Mouse (Mus musculus) B cell, adult 2 months (primary cell): Measurements from ENCODE around the gene Sqstm1.
A peak's percentile ranks its signal among the peaks of the same experiment; 100 is the strongest.
"Not testable (repeated sequence)": the region's sequence is repeated elsewhere in the genome, so short reads cannot be mapped to it uniquely, and the experiment has no call there.

Source experiments
- DNase-seq, 2 experiments: peaks; one replicate each; pipeline ENCODE4 v3.0.0; 2022

Sqstm1 gene

DNA sequence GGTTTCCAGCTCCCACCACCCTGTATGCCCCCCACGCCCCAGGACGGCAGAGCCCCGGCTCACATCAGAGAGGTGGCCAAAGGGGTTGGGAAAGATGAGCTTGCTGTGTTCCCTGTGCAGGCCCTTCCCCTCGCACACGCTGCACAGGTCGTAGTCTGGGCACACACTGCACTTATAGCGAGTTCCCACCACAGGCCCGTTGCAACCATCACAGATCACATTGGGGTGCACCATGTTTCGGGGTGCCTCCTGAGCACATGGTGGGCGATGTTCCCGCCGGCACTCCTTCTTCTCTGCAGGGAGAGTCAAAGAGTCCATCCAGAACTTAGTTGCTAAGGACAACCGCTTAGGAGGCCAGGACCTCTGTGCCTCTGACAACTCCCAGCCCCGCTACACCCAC, 3.3 kb downstream of the Sqstm1 start:
- no peak for DNase-seq

DNA sequence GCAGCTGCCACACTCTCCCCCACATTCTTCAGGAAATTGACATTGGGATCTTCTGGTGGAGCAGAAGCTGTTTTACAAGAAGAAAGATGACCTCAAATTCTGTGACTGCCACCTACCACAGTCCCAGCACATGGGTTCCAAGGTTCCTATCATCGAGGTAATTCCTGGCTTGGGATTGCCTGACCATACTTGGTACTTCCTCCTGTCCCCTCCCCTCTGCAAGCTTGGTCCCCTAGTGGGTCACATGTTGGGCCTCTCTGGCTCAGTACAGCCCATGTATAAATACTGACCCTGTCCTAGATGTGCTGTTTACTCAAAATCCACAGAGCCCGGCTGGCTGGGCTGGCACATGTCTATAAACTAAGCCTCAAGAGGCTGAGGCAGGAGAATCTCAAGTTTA, 4.6 kb downstream of the Sqstm1 start:
- no peak for DNase-seq

DNA sequence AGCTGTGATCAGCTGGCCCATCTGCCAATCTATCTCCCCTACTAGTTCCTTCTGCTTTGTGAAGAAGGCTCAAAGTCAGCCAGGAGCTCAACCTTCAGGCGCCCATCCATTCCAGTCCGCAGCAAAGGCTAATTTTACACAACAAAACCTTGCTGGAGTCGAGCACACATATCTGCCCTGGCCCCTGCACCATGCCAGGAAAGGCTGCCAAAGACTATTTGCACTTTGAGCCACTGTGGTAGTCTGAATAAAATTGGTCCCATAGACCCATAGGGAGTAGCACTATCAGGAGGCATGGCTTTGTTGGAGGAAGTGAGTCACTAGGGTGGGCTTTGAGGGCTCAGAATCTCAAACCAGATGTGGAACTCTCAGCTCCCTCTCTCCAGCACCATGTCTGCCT, 5.2 kb downstream of the Sqstm1 start:
- no peak for DNase-seq

DNA sequence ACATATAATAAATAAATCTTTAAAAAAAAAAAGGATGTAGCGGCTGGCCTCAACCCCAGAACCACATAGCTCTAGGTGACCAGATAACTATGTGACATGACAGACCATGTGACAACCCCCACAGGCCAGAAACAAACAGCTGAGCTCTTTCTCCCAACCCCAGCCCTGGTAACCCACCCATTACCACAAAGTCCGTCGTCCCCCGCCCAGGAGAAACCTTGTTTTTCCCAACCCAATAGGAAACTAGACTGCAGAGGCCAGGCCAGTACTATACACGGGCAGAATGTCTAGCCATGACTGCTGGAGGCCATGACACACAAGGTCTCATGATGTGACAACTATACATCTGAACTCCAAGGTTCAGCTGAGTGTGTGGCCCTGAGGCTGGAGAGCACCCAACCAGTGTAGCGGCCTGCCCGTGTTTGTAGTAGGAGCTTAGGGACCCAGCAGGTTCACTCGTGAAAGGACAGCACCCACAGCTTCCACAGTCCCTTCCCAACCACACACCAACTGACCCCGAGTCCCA, 7.3 kb downstream of the Sqstm1 start:
- DNase-seq: no peak

DNA sequence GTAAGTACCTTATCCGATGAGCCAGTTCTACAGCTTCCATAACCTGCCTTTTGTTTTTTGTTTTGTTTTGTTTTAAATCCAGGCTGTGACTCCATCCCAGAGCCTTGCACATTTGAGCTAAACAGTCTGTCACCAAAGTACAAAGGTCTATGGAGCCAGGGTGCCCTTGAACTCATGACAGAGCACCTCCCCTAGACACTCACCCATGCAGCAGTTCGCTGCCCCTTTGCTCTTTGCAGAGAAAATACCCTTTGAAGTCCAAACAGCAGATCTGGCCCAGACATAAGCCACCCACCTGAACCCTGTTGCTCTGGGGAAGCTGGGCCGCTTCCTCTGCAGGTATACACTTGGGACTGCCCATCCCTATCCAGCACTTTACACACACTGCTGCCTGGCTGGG, 9.0 kb downstream of the Sqstm1 start:
- no peak for DNase-seq

DNA sequence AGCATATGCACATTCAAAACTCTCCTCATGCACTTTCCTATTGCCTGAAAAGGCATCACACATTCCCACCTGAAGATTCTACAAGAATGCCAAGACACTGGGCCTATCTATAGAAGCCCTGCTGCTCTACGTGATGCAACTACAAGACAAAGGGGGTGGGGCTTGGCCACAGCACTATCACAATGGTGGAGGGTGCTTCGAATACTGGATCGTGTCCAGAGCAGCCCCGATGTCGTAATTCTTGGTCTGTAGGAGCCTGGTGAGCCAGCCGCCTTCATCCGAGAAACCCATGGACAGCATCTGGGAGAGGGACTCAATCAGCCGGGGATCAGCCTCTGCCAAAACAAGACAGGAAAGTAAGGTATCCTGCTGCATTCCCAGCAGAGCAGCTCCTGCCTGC, 10.0 kb downstream of the Sqstm1 start:
- DNase-seq: peak in 1 of 2 experiments; percentile 10

DNA sequence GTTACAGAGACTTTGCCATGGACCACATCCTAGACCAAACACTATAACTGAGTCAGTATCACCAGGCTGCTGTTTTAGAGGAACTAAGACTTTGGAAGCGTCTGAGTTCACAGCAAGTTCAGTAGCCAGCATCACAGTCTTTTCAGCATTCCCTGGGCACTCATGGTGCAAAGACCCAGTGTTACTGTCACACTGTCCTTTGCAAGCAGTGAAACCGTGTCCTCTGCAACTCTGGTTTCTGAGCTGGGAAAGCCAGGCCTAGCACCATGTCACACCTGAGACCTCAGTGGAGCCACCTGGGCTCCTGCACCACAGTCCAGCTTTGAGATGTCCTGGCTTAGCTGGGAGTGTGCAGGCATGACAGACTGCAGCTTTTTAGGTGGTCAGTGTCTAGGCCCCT, 11.7 kb downstream of the Sqstm1 start:
- peak in 1 of 2 experiments; percentile 20 for DNase-seq

DNA sequence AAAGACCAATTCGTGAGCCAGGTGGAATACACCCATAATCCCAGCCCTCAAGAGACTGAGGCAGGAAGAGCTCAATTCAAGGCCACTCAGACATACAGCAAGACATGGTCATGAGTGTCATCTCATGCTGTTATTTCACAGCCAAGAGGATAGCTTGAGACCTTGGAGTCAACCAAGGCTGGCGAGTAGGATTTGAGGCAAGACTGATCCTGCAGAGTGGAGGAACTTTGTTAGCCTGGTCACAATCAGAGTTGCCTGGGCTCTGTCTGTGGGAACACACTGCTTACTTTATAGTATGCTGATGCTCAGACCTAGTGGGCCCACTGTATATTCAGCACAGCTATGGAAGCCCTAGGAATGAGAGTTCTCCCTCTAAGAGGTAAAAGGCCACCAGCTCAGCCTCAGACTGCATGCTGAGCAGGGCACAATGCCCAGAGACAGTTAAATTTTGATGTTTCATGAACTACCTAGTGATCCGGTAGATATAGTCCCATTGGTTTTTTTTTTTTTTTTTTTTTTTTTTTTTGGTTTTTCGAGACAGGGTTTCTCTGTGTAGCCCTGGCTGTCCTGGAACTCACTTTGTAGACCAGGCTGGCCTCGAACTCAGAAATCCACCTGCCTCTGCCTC, 12.3 kb downstream of the Sqstm1 start:
- DNase-seq: peak in 1 of 2 experiments; percentile 13

DNA sequence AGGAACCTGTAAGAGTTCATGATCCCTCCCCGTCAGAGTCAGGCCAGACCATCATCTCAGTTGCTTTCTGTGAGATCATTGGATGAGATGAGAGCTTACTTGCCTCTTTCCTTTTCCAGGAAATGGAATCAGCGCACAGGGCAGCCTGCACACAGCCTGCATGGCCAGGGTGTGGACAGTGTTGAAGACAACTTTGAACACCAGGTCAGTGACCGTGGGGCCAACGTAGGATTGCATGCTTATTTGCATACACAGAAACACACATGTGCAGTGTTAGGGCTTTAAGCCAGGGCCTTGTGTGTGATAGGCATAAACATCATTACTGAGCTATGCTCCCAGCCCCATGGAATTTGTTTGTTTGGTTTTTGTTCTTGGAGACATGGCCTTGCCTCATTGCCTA, 13.1 kb downstream of the Sqstm1 start:
- peak in 1 of 2 experiments; percentile 16 for DNase-seq

DNA sequence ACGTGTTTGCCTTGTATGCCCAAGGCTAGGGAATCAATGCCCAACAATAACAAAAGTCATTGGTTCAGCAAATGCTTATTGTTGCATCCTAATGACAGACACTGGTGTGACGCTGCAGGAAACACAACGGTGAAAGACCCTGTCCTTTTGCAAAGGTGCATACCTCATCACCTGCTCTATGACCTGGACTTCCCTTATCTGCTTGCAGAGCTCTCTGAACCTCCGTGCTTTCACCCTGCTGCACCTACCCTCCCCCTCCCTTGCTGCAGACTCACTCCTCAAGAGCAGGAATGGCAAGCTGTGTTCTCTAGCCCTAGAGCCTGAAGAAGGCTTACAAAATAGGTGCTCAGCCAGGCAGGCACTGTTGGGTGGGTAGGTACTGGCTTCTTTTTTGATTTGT, 15.8 kb downstream of the Sqstm1 start:
- DNase-seq: no peak

DNA sequence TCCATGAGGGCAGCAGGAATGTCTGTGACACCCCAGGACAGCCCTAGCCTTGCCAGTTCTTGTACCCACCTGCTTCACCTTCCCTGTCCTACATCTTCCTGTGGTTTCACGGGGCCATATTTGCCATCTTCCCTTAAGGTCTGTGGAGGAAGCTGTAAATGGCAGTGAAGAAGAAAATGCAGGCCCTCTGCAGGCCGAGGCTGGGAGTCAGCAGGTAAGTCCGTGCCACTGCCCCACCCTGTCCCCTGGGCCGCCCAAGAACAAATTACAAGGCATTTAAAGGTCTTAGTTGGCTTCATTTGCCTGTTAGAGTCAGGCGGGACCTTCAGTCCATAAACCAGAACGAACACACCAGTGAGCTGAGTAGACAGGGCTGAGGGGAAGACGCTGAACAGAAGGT, 16.6 kb downstream of the Sqstm1 start:
- DNase-seq: no peak

DNA sequence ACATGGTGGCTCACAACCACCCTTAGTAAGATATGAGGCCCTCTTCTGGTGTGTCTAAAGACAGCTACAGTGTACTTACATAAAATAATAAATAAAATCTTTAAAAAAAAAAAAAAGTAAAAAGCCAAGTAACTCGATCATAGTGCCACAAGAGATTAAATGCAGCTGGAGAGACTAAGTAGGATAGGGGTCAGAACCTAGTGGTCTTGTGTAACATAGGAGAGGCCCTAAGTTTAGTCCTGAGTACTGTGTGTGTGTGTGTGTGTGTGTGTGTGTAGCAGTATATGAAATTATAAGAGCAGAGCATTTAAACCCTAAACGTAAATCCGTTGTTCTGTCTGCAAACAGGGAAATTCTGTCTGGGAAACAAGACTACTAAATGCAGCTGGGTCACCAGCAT, 18.3 kb downstream of the Sqstm1 start:
- no peak for DNase-seq

DNA sequence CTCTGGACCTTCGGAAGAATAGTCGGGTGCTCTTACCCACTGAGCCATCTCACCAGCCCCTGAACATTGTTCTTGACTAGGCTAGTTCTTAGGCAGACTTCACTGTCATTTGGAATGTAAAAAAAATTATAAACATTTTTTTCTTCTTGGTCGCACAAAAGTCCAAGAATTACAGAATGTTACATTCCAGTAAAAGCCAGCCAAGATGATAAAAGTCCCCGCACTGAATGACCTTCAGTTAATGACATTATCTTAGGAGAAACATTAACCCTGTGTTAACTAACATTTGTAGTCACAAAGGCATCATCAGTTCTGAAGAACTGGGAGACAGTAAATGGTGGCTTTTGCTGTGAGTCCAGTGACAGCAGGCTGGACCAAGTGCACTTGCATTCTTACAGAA, 20.3 kb downstream of the Sqstm1 start:
- DNase-seq: no peak

DNA sequence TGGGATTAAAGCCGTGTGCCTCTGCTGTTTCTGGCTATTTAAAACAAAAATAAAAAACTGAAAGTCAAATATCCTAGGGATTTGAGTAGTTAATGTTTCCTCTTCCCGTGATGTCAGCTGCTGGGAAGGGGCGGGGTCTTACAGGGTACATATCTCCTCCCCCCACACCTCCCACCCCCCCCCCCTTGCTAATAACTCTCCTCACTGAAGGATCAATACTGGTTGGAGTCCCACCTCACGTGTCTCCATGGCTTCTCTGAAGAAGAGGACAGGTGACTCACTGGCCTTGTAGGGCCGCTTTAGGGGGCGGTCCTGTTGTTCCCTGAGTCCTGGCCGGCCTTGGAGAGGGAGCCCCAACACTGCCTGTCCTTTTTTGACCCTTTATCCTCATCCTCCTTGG, 21.9 kb downstream of the Sqstm1 start:
- DNase-seq: no peak

DNA sequence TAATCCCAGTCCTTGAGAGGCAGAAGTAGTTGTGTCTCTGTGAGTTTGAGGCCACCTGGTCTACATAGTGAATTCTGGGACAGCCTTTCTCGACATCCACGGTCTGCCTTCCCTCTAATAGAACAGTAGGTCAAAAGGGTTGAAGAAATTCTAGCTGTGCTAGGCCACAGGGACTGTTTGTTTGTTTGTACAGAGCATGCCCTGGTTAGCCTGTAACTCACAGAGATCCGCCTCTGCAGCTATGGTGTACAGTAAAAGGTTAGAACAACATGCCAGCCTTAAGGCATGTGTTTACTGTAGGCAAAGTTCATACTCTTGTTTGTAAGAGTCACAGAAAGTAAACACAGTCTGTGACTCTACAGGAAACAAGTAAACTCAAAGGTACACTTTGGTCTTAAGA, 25.8 kb downstream of the Sqstm1 start:
- no peak for DNase-seq

DNA sequence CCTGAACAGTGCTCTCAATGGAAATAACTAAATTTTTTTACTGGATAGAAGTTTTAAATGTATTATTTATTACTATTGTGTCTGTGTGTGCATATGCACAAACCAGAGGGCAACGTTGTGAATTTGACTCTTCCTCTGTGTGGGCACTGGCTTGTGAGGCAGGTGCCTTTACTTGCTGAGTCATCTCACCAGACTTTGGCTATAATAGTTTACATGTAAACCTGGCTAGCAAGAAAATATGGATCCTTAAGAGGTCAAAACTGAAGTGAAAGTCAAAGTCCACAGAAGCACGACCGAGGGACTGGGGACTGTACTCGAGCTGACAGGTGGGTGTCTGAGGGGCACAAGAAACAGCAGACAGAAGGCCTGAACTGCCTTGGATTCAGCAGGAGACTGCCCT, 27.9 kb downstream of the Sqstm1 start:
- no peak for DNase-seq

DNA sequence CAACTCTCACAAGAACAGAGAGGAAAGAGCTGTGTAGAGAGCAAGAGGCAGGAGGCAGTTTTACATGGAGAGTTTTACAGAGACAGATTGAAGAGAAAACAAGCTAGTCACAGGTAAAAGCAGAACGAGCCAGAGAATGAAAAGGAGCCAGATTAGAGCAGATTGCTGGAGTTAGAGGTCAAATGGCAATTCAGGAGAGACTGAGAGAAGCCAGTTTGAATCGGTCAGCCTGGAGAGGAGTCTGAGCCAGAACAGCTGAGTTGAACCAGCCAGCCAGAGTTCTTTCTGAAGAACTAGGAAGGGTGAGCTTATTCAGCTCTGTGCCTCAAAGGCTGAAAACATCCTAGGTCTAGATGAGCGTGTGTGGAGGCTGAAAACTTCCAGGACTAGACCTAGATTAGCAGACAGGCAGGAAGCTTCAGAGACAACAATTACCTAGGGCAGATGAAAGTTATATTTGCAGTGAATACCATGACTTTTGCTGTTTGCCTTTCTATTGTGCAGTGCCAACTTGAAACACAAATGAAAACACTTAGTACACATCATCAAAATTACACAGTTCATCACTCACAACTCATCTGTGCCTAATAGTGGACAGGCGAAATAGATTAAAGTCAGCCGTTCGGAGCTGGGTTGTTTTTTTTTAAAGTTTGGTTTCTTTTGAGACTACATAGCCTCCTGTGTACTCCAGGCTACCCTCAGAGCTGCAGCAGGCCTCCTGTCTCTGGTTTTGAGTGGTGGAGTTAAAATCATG, 30.0 kb downstream of the Sqstm1 start:
- no peak for DNase-seq

DNA sequence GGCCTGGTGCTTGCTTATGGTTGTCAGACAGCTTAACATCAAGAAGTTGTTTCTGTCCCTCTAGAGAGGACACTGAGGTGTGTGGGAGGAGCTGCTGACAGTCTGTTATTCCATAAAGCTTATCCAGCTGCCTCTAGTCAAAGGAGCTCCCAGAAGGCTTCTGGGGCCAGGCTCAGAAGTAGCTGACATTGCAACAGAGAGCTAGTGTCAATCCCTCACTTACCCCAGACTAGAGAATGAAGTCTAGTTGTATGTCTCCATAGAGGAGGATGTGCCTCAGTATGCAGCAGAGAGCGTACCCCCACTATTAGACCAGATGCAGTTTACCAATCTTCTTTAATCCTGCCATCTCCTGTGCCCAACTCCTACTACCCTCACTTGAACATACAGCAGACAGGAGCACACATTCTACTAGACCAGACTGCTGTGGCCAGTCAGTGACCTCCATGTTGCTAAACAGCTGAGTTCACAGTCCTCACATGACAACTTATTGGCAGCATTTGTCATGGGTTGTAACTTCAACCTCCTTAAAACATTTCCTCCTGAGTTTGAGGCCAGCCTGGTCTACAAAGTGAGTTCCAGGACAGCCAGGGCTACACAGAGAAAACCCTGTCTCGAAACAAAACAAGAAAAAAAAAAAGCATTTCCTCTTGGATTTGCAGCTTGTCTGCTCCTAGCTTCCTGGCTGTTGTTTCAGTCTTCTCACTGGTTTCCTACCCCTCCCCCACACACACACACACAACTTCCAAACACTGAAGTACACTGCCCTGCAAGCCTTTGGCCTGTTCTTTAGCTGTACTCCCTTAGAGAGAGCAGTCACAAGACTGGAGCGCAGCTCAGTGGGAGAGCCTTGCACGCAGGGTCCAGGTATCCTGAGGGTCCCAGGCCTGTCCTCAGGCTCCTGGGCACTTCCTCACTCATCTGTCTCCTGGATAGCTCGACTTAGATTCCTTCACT, 31.8 kb downstream of the Sqstm1 start:
- DNase-seq: no peak

DNA sequence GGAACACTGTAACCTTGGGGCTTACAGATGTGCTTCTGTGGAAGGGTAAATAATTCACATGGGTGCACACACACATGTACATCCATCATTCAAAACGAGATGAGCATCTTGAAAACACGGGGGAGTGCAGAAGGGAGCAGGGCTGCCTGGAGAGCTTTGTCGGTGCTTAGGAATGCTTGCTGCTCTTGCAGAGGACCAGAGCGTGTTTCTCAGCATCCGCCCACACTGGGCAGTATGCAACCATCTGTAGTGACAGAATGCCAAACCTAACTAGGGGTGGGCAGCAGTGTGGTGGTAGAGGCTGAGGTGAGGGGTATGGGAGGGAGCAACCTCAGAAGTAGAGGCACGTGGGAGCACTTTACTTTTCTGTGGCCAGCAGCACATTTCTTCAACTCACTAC, 33.5 kb downstream of the Sqstm1 start:
- DNase-seq: no peak

DNA sequence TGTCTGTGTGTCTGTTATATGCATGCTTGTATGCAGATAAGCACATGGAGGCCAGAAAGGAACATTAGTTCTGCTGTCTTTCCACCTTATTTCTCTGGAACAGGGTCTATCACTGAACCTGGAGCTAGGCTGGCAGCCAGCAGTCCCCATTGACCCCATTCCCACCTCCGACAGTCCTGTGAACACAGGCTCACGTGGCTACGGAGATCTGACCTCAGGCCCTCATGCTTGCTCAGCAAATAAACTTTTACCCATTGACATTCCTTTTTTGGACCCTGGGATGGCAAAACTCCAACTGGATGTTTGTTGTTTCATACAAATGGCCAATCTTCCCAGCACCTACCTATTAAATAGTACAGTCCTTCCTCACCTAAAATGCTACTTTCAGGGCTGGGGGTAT, 34.3 kb downstream of the Sqstm1 start:
- no peak for DNase-seq

DNA sequence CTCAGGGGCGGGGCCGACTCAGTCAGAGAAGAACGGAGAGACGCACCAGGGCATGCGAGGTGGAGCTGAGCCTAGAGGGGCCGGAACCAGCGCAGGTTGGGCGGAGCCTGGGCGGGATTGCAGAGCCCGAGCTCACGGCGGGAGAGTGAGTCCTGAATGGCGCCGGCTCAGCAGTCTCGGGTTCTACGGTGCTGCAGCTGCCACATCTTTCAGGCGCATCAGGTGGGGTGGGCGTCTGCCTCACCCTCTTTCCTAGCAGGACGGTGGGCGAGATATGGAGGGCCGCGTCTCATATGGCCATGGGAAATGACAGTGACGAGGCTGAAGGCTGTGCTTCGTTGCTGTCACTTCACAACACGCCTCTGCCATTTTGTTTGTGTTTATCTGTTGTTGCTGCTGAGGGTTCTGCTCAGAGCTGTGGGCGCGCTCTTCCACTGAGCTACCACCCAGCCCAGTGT, 35.9 kb downstream of the Sqstm1 start:
- peak; percentile 98 to 99 for DNase-seq

DNA sequence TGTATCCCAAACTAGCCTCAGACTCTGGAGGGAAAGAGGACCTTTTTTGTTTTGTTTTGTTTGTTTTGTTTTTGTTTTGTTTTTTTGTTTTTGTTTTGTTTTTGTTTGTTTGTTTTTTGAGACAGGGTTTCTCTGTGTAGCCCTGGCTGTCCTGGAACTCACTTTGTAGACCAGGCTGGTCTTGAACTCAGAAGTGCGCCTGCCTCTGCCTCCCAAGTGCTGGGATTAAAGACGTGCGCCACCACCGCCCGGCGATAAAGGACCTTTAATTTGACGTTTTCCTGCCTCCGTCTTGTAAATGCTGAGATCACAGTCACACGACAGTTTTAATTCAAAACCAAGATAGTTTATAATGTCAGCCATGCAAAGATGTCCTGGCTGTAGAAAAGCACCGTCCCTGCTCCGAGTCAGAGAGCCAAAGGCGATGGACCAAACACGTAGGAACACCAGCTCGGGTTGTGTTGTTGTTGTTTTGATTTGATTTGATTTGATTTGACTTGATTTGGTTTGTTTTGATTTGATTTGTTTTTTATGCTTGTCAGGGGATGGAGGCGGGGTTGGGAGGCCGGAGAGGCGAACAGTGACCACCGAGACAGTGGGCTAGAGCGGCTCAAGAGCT, 36.4 kb downstream of the Sqstm1 start, which contains the start of gene Mrnip:
TSS of gene Mrnip (plus strand) at position 334 of the 619 bp plus-strand sequence.
- not testable (repeated sequence) for DNase-seq

DNA sequence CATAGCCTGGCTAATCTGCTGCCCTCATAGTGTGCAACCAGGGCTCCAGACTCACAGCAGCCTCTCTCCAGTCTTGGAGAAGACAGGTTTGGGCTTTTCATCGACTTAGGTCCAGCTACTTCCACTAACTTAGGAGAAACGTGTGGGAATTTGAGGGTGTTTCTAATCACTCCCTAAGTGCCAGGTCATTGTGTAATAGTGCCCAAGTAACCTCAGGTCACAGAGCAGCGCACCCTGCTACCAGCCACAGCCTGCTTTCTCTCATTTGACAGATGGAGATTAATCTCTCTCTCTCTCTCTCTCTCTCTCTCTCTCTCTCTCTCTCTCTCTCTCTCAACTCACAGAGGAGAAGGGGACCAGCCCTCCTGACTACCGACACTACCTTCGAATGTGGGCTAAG, 42.3 kb downstream of the Sqstm1 start:
- DNase-seq: no peak
